In genomic region chr11:3178968-3179725, GRCm38 (mm10) we compare ENCODE assay signal across 7 mouse cellular contexts. TPM values are rescaled to one million over a fixed set of nuclear protein-coding genes. Genes with fewer than 3 reads are reported as not detected.
DNase-seq lines count a peak whose midpoint lies in the region.

No protein-coding gene starts in this region.

- peak; percentile 32 for DNase-seq in adipocyte (ENCODE audit: low spot score)
- peak; percentile 9 for DNase-seq in embryo, embryonic 10 days (ENCODE audit: low spot score)
- DNase-seq in gastrocnemius, postnatal 4 days (ENCODE audit: low spot score in 2 of 2), result peak; percentile 70 to 73
- DNase-seq in kidney, postnatal 10 days, result peak; percentile 43
- peak; percentile 51 for DNase-seq in lung, postnatal 14 days
- DNase-seq in spleen, adult 18-20 months, result peak; percentile 46 to 54
- peak; percentile 28 to 29 for DNase-seq in thymus, postnatal 36 days

RNA-seq across cellular contexts. Expression of gene Sfi1, which starts 14.1 kb away (rescaled TPM):
- 10 to 100 TPM; 39.0 to 41.7 TPM for total RNA-seq in gastrocnemius, postnatal 4 days (2021)

RNA-seq across cellular contexts. Expression of gene Eif4enif1, which starts 23.0 kb away (rescaled TPM):
- total RNA-seq in gastrocnemius, postnatal 4 days (2021), result 10 to 100 TPM; 45.8 to 53.6 TPM

Comparison
In these comparisons a context has a peak if more than half of its experiments do, and no peak if none do; other contexts are left out.
1. Peak in every context shown above with its lines: DNase-seq.
2. DNase-seq: peak in every context shown above with its lines; median percentile 72 in gastrocnemius, postnatal 4 days; 51 in lung, postnatal 14 days; 50 in spleen, adult 18-20 months; 43 in kidney, postnatal 10 days; 32 in adipocyte; 28 in thymus, postnatal 36 days; 9 in embryo, embryonic 10 days.